Mouse (Mus musculus): ENCODE data around the gene Drap1. TPM values are rescaled to one million over a fixed set of nuclear protein-coding genes. Genes with fewer than 3 reads are reported as not detected.

The Drap1 gene
- total RNA-seq, 2 experiments from 2014 or later, result 301 to 320 TPM

- DNase-seq, result no peak
Observed at GRCm38 (mm10) chr19:5449673-5450072, 24.9 kb upstream of the Drap1 start.

- DNase-seq, result peak in 1 of 2 experiments; percentile 36
Observed at GRCm38 (mm10) chr19:5448354-5449150, 23.8 kb upstream of the Drap1 start.

GRCm38 (mm10) chr19:5447515-5448353 is 23.0 kb upstream of the Drap1 start, which contains the start of gene Fosl1:
Gene Fosl1 (plus strand): TSS chr19:5447547.
- peak; percentile 69 to 82 for DNase-seq

GRCm38 (mm10) chr19:5445747-5446146 is 21.0 kb upstream of the Drap1 start:
- no peak for DNase-seq

GRCm38 (mm10) chr19:5444954-5445353 is 20.2 kb upstream of the Drap1 start:
- DNase-seq, result no peak

- no peak for DNase-seq
Observed at GRCm38 (mm10) chr19:5444371-5444908, 19.7 kb upstream of the Drap1 start.

- DNase-seq, result no peak
Observed at GRCm38 (mm10) chr19:5433951-5434350, 9.2 kb upstream of the Drap1 start.

- peak; percentile 74 for DNase-seq
Observed at GRCm38 (mm10) chr19:5432992-5433852, 8.4 kb upstream of the Drap1 start.

GRCm38 (mm10) chr19:5431911-5432464 is 7.2 kb upstream of the Drap1 start:
- peak; percentile 57 to 70 for DNase-seq

- no peak for DNase-seq
Observed at GRCm38 (mm10) chr19:5430408-5430807, 5.6 kb upstream of the Drap1 start.

- DNase-seq, result peak in 1 of 2 experiments; percentile 70
Observed at GRCm38 (mm10) chr19:5429806-5430205, 5.0 kb upstream of the Drap1 start.

- DNase-seq, result no peak
Observed at GRCm38 (mm10) chr19:5429219-5429618, 4.4 kb upstream of the Drap1 start.

GRCm38 (mm10) chr19:5428083-5428482 is 3.3 kb upstream of the Drap1 start:
- peak in 1 of 2 experiments; percentile 52 for DNase-seq

GRCm38 (mm10) chr19:5426640-5427290 is 2.0 kb upstream of the Drap1 start:
- no peak for DNase-seq

GRCm38 (mm10) chr19:5425906-5426565 is 1.3 kb upstream of the Drap1 start:
- DNase-seq, result no peak

GRCm38 (mm10) chr19:5424092-5424781 is 542 bp downstream of the Drap1 start:
- DNase-seq, result peak; percentile 67 to 85

- peak in 1 of 2 experiments; percentile 36 for DNase-seq
Observed at GRCm38 (mm10) chr19:5423561-5423960, 1.2 kb downstream of the Drap1 start.

- DNase-seq, result no peak
Observed at GRCm38 (mm10) chr19:5422895-5423443, 1.8 kb downstream of the Drap1 start.

- no peak for DNase-seq
Observed at GRCm38 (mm10) chr19:5422267-5422666, 2.5 kb downstream of the Drap1 start.

All from heart, adult 18-20 months (tissue).